Mouse (Mus musculus) heart, postnatal 25 days (tissue): ENCODE results near the gene Mnat1. TPM values are rescaled to one million over a fixed set of nuclear protein-coding genes. Genes with fewer than 3 reads are reported as not detected.
"Not testable (repeated sequence)": the region's sequence is repeated elsewhere in the genome, so short reads cannot be mapped to it uniquely, and the experiment has no call there.

Source experiments
- DNase-seq: peaks from one replicate; pipeline ENCODE4 v3.0.0; 2022; ENCODE audit warnings: low spot score
- intact Hi-C: fragments of 180-260 bp; cut with DNase I; formaldehyde crosslinking; loops from one replicate; pipeline ENCODE4 v1.15.1; 2025
- total RNA-seq, 2 experiments: library from RNA; stranded (reverse); gene quantifications; 2 replicates each; pipeline ENCODE4 v1.2.3; 2021

The Mnat1 gene
- total RNA-seq, 2 experiments from 2014 or later = 18.6 to 18.7 TPM

- no peak for DNase-seq
- intact Hi-C loops = no loop called here
Measured at GRCm38 (mm10) chr12:73125250-73125649, 1.7 kb downstream of the Mnat1 start.

- DNase-seq = no peak
- intact Hi-C loops = no loop called here
Measured at GRCm38 (mm10) chr12:73140732-73141131, 17.2 kb downstream of the Mnat1 start.

GRCm38 (mm10) chr12:73147236-73147635, 23.7 kb downstream of the Mnat1 start:
- DNase-seq = no peak
- intact Hi-C loops = no loop called here

GRCm38 (mm10) chr12:73151038-73151437, 27.5 kb downstream of the Mnat1 start:
- intact Hi-C loops, DNase-seq: not testable (repeated sequence)

- DNase-seq = no peak
- intact Hi-C loops = no loop called here
Measured at GRCm38 (mm10) chr12:73154150-73154549, 30.6 kb downstream of the Mnat1 start.

GRCm38 (mm10) chr12:73160341-73160740, 36.8 kb downstream of the Mnat1 start:
- intact Hi-C loops = no loop called here
- DNase-seq = no peak

- DNase-seq = no peak
- intact Hi-C loops = no loop called here
Measured at GRCm38 (mm10) chr12:73162408-73163181, 39.1 kb downstream of the Mnat1 start.

GRCm38 (mm10) chr12:73170794-73171193, 47.3 kb downstream of the Mnat1 start:
- intact Hi-C loops = no loop called here
- no peak for DNase-seq

- intact Hi-C loops = no loop called here
- DNase-seq = no peak
Measured at GRCm38 (mm10) chr12:73183896-73184295, 60.4 kb downstream of the Mnat1 start.

GRCm38 (mm10) chr12:73197363-73197762, 73.8 kb downstream of the Mnat1 start:
- intact Hi-C loops = no loop called here
- DNase-seq = no peak

- intact Hi-C loops = no loop called here
- DNase-seq = no peak
Measured at GRCm38 (mm10) chr12:73198451-73198850, 74.9 kb downstream of the Mnat1 start.

- intact Hi-C loops = no loop called here
- DNase-seq = no peak
Measured at GRCm38 (mm10) chr12:73199375-73199774, 75.9 kb downstream of the Mnat1 start.

- no peak for DNase-seq
- intact Hi-C loops = no loop called here
Measured at GRCm38 (mm10) chr12:73201587-73201986, 78.1 kb downstream of the Mnat1 start.

GRCm38 (mm10) chr12:73205710-73206649, 82.5 kb downstream of the Mnat1 start:
- intact Hi-C loops = loop anchor here (5.0 kb wide), 1 partner anchor 159 kb away; no protein-coding TSS in a partner anchor
- no peak for DNase-seq

GRCm38 (mm10) chr12:73207008-73207407, 83.5 kb downstream of the Mnat1 start:
- DNase-seq = no peak
- intact Hi-C loops = loop anchor here (5.0 kb wide), 1 partner anchor 160 kb away; no protein-coding TSS in a partner anchor

GRCm38 (mm10) chr12:73207461-73207860, 83.9 kb downstream of the Mnat1 start:
- intact Hi-C loops = loop anchor here (5.0 kb wide), 1 partner anchor 160 kb away; no protein-coding TSS in a partner anchor

GRCm38 (mm10) chr12:73208518-73208917, 85.0 kb downstream of the Mnat1 start:
- intact Hi-C loops = loop anchor here (5.0 kb wide), 1 partner anchor 161 kb away; no protein-coding TSS in a partner anchor
- no peak for DNase-seq

More at GRCm38 (mm10) chr12:73207461-73207860, 83.9 kb downstream of the Mnat1 start:
- no peak for DNase-seq

GRCm38 (mm10) chr12:73209117-73209516, 85.6 kb downstream of the Mnat1 start:
- intact Hi-C loops = loop anchor here (5.0 kb wide), 1 partner anchor 162 kb away; no protein-coding TSS in a partner anchor
- DNase-seq = no peak

- DNase-seq = no peak
- intact Hi-C loops = no loop called here
Measured at GRCm38 (mm10) chr12:73210454-73210853, 86.9 kb downstream of the Mnat1 start.

- DNase-seq = no peak
- intact Hi-C loops = loop anchor here (5.0 kb wide), 1 partner anchor 37 kb away; no protein-coding TSS in a partner anchor
Measured at GRCm38 (mm10) chr12:73215773-73216172, 92.3 kb downstream of the Mnat1 start.
